Mouse (Mus musculus): ENCODE measurements at regions not wholly inside any gene's neighbourhood (a gene's known extent, or its start where the extent isn't known, plus 50 kb on each side); places are given as distances from the start of the nearest gene placed in this dataset.

GRCm38 (mm10) chr9:6609284-6609627, 339.6 kb upstream of the Ddi1 start:
- TF ChIP-seq CTCF (IDR thresholded peaks at IDR 0.05; ENCODE audit: control insufficient read depth, insufficient read depth, insufficient read length) (no peak), MYOD1 (IDR thresholded peaks at IDR 0.05; ENCODE audit: control insufficient read depth, insufficient read length, low read depth) (no peak), FOSL1 (IDR thresholded peaks at IDR 0.05; ENCODE audit: insufficient read depth, low read length, poor library complexity, severe bottlenecking) (no peak), MYOG (IDR thresholded peaks at IDR 0.05; ENCODE audit: control insufficient read depth, extremely low read depth, insufficient read length) (no peak), MAX (IDR thresholded peaks at IDR 0.05) (no peak), USF1 (IDR thresholded peaks at IDR 0.05; ENCODE audit: low read depth) (no peak), CEBPB (IDR thresholded peaks at IDR 0.05; ENCODE audit: low read depth) (no peak)

All from C2C12 (cell line).